Mouse (Mus musculus): Measurements from ENCODE around the gene Snrpa.

- TF ChIP-seq CTCF (IDR thresholded peaks at IDR 0.05; ENCODE audit: extremely low read depth, insufficient read depth, low read length) (no peak), POLR2A (IDR thresholded peaks at IDR 0.05; ENCODE audit: extremely low read depth, insufficient read depth, low read length) (no peak)
Observed at GRCm38 (mm10) chr7:27161744-27162143, 34.3 kb downstream of the Snrpa start.
